Mouse (Mus musculus) layer of hippocampus, postnatal 25 days (tissue): ENCODE measurements around the gene Ptprcap. TPM values are rescaled to one million over a fixed set of nuclear protein-coding genes. Genes with fewer than 3 reads are reported as not detected.

Experiments
- DNase-seq, 2 experiments: peaks; one replicate each; pipeline ENCODE4 v3.0.0; 2022; ENCODE audit warnings: mixed read lengths in 2 of 2, low spot score in 1 of 2; ENCODE audit errors: extremely low spot score in 1 of 2
- total RNA-seq, 2 experiments: library from RNA; stranded (reverse); gene quantifications; 2 replicates each; pipeline ENCODE4 v1.2.3; 2021

Ptprcap gene
- total RNA-seq, 2 experiments from 2014 or later: 1.1 to 2.9 TPM

GRCm38 (mm10) chr19:4192251-4192985 lies 39.0 kb downstream of the Ptprcap start:
- DNase-seq: no peak

GRCm38 (mm10) chr19:4193129-4193528 lies 39.7 kb downstream of the Ptprcap start:
- DNase-seq: no peak

GRCm38 (mm10) chr19:4194021-4194724 lies 40.8 kb downstream of the Ptprcap start:
- no peak for DNase-seq

GRCm38 (mm10) chr19:4194776-4195650 lies 41.6 kb downstream of the Ptprcap start:
- no peak for DNase-seq

GRCm38 (mm10) chr19:4196048-4196447 lies 42.6 kb downstream of the Ptprcap start:
- no peak for DNase-seq

GRCm38 (mm10) chr19:4196548-4196947 lies 43.1 kb downstream of the Ptprcap start:
- DNase-seq: no peak

GRCm38 (mm10) chr19:4197180-4197579 lies 43.8 kb downstream of the Ptprcap start:
- no peak for DNase-seq

GRCm38 (mm10) chr19:4201291-4201909 lies 48.0 kb downstream of the Ptprcap start, which contains the start of gene Rad9a:
Rad9a (minus strand) TSS chr19:4201662.
- peak; percentile 78 to 88 for DNase-seq

GRCm38 (mm10) chr19:4202149-4202548 lies 48.7 kb downstream of the Ptprcap start:
- DNase-seq: no peak

- no peak for DNase-seq
Observed at GRCm38 (mm10) chr19:4203148-4203547, 49.7 kb downstream of the Ptprcap start.

- no peak for DNase-seq
Observed at GRCm38 (mm10) chr19:4203604-4204326, 50.4 kb downstream of the Ptprcap start.

- DNase-seq: no peak
Observed at GRCm38 (mm10) chr19:4204889-4205288, 51.5 kb downstream of the Ptprcap start.

Other genes starting within 250 kb of the Ptprcap start
- 10 to 100 TPM; 17.3 to 21.5 TPM for gene Tcirg1, start 246.5 kb upstream of the Ptprcap start, total RNA-seq
- gene Ndufs8, start 240.8 kb upstream of the Ptprcap start, total RNA-seq: 100 to 1,000 TPM; 134 to 151 TPM
- gene Aldh3b1, start 223.8 kb upstream of the Ptprcap start, total RNA-seq: 1 to 10 TPM; 3.5 to 4.4 TPM
- gene Unc93b1, start 218.4 kb upstream of the Ptprcap start, total RNA-seq: 10 to 100 TPM; 16.7 to 20.6 TPM
- gene Aldh3b3, start 195.0 kb upstream of the Ptprcap start, total RNA-seq: not detected
- 1 to 10 TPM in 1 of 2 experiments, under 1 TPM in 1; 0.81 to 1.2 TPM for gene Aldh3b2, start 181.3 kb upstream of the Ptprcap start, total RNA-seq
- gene Acy3, start 167.0 kb upstream of the Ptprcap start, total RNA-seq: 1 to 10 TPM; 2.0 to 2.5 TPM
- gene Tbx10, start 160.9 kb upstream of the Ptprcap start, total RNA-seq: not detected
- gene Nudt8, start 153.0 kb upstream of the Ptprcap start, total RNA-seq: 10 to 100 TPM in 1 of 2 experiments, 1 to 10 TPM in 1; 9.9 to 10.2 TPM
- gene Gm49405, start 153.0 kb upstream of the Ptprcap start, total RNA-seq: 1 to 10 TPM; 1.1 to 1.4 TPM
- gene Doc2g, start 150.3 kb upstream of the Ptprcap start, total RNA-seq: 1 to 10 TPM; 2.4 to 3.3 TPM
- 100 to 1,000 TPM; 222 to 263 TPM for gene Ndufv1, start 140.8 kb upstream of the Ptprcap start, total RNA-seq
- 100 to 1,000 TPM; 343 to 385 TPM for gene Gstp1, start 115.6 kb upstream of the Ptprcap start, total RNA-seq
- gene Gstp2, start 107.6 kb upstream of the Ptprcap start, total RNA-seq: 10 to 100 TPM; 35.5 to 41.9 TPM
- not detected for gene Gstp3, start 94.0 kb upstream of the Ptprcap start, total RNA-seq
- gene Cabp2, start 72.0 kb upstream of the Ptprcap start, total RNA-seq: not detected
- 10 to 100 TPM; 28.9 to 37.6 TPM for gene Cdk2ap2, start 56.4 kb upstream of the Ptprcap start, total RNA-seq
- 100 to 1,000 TPM; 176 to 181 TPM for gene Pitpnm1, start 53.6 kb upstream of the Ptprcap start, total RNA-seq
- 100 to 1,000 TPM; 102 to 127 TPM for gene Aip, start 27.7 kb upstream of the Ptprcap start, total RNA-seq
- gene Gpr152, start 13.8 kb upstream of the Ptprcap start, total RNA-seq: not detected
- under 1 TPM in 1 of 2 experiments, not detected in 1; 0.20 TPM for gene Cabp4, start 9.6 kb upstream of the Ptprcap start, total RNA-seq
- 10 to 100 TPM; 87.3 to 89.5 TPM for gene Coro1b, start 5.0 kb upstream of the Ptprcap start, total RNA-seq
- gene Rps6kb2, start 9.8 kb downstream of the Ptprcap start, total RNA-seq: 10 to 100 TPM; 27.8 to 43.9 TPM
- 10 to 100 TPM in 1 of 2 experiments, 1 to 10 TPM in 1; 8.2 to 11.7 TPM for gene Carns1, start 21.9 kb downstream of the Ptprcap start, total RNA-seq
- 1 to 10 TPM; 1.2 to 1.3 TPM for gene Tbc1d10c, start 37.7 kb downstream of the Ptprcap start, total RNA-seq
- 100 to 1,000 TPM; 259 to 293 TPM for gene Ppp1ca, start 38.5 kb downstream of the Ptprcap start, total RNA-seq
- 1 to 10 TPM; 7.4 to 8.2 TPM for gene Rad9a, start 48.1 kb downstream of the Ptprcap start, total RNA-seq
- under 1 TPM; 0.27 to 0.61 TPM for gene Clcf1, start 60.6 kb downstream of the Ptprcap start, total RNA-seq
- not detected for gene AC109138.7, start 60.8 kb downstream of the Ptprcap start, total RNA-seq
- 10 to 100 TPM; 15.1 to 17.5 TPM for gene Pold4, start 78.3 kb downstream of the Ptprcap start, total RNA-seq
- gene Ssh3, start 115.6 kb downstream of the Ptprcap start, total RNA-seq: 10 to 100 TPM; 45.4 to 48.5 TPM
- gene Ankrd13d, start 129.5 kb downstream of the Ptprcap start, total RNA-seq: 10 to 100 TPM; 59.6 to 66.3 TPM
- 100 to 1,000 TPM; 185 to 186 TPM for gene Grk2, start 152.6 kb downstream of the Ptprcap start, total RNA-seq
- 10 to 100 TPM; 70.6 to 85.0 TPM for gene Kdm2a, start 244.7 kb downstream of the Ptprcap start, total RNA-seq